Mouse (Mus musculus) telencephalon, adult 2 months (tissue): ENCODE measurements at regions not wholly inside any gene's neighbourhood (a gene's known extent, or its start where the extent isn't known, plus 50 kb on each side); places are given as distances from the start of the nearest gene placed in this dataset.
A peak's percentile ranks its signal among the peaks of the same experiment; 100 is the strongest.

ENCODE experiments used
- DNase-seq: peaks from one replicate; pipeline ENCODE4 v3.0.0-alpha.2; 2011; ENCODE audit warnings: low read depth, low spot score

DNA sequence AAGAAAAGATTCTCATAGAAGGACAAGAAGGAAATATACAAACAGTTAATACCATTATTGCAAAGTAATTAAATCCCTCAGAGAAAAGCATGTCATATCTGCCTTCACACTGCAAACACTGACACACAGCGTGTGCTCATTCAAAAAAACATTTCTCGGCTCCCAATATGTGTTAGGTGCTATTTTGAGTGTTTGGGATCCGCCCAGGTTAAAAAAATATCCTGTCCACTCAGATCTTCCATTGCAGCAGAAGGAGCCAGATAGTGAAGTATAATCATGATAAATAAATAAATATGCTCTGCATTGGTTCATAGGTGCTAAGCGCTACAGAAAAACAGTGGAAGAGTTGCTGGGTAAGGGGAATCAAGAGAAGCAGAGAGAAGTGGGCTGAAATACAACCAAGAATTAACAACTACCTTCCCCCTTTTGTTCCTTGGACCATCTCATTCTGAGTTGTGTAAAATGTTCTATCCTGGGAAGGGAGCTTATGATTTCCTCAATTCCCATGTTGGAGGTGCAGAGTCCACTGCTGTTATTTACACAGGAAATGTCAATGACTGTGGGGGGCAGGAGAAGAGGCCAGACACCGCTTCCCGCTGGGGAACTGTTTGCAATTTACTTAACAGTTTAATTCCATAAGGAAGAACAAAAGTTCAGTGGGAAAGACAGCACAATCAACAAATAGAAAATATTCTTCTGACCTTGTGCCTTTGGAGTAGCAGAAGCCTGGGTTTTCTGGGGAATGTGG, 139.9 kb downstream of the Tle1 start:
- DNase-seq = no peak

DNA sequence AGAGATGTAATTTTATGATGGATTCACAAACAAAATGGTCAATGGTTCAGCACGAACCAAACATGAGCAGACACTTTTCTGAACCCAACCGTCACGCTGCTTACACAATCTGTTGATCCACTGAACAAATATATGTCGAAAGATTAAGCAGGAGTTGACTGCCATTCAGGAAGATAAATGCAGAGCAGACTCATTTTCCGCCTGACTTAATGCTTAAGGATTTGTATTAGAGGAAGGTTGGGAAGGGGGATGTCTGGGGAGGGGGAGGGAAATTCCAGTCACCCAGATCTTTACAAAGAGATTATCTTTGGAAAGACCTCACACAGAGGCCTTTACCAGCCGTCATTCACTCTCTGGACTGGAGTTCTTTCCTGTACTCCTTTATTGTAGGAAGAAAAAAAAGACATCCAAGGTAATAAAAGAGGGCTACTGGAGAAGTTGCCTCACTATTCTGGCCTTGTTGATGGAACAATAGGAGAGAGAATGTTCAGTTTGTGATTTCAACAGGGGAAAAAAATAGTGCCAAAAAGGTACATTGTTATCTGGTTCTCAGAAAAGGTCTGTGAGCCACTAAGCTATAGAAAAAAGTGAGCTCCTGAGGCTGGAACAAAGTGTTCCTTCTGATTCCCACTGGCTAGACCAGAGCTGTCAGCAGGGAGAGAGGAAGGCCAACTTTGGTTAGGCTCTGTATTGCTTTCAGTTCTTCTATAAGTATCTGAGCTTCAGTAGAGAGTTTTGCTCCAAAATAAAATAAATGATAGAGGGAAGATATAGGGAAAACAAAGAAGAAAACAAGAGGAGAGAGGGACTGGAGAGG, 150.9 kb downstream of the Tle1 start:
- no peak for DNase-seq

DNA sequence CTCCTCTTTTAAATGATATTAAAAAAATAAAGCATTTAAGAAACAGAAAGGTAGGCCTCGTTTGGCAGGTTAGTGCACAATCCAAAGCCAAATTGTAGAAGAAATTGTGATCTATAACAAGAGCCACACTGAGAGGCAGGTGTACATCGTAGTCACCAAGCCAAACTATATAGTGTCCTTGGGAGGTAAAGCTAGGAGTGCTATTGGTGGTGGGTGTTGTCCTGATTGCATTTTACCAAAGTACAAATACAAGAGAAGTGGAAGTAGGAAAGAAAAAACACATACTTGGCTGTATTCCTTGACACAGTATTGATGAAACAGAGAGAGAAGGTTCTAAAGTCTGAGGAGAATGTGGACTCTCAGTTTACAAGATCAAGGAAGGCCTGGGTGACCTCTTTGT, 178.6 kb downstream of the Tle1 start:
- no peak for DNase-seq

DNA sequence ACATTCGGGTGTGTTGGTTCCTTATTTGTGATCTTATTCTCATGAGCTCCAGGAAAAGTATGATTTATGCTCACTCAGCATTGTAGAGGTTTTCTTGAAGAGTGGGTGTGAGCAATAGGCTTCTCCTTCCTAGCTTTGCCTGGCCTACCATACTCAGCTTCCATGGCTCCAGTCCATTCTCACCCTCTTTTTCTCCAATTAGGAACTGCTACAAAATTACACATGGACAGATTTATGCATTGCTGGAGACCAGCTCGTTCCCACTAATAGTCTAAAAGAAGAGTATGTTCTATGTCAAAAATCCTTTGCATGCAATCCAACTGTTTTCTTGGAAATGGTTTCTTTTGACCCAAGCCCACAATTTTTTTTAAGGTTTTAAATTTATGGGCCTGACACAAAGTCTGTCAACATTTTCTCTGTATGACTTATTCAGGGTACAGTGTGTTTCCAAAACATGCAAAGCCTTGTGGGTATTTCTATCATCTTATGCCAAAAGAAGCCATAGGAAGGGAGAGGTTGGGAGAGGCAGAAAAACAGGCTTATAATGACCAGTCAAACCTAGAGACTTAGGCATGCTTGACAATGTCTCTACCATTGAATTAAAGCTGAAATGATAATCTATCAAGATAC, 186.4 kb downstream of the Tle1 start:
- no peak for DNase-seq

DNA sequence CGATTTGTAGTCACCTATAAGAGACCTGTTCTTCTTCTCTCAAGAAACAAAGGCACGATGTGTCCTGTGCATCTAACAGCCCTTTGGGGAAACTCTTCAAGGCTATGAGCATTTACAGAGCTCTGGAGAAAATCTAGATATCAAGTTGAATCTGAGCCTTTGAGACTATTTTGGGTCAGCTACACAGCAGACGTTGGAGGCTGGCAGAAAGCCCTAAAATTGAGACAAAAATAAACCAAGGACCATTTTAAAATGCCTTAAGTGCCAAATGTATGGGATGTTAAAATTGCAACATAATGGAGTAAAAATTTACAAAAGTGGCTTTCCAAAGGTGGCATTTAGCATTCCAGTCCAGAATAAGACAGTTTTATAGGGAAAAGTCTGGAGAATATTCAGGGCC, 187.1 kb downstream of the Tle1 start:
- peak; percentile 50 for DNase-seq

DNA sequence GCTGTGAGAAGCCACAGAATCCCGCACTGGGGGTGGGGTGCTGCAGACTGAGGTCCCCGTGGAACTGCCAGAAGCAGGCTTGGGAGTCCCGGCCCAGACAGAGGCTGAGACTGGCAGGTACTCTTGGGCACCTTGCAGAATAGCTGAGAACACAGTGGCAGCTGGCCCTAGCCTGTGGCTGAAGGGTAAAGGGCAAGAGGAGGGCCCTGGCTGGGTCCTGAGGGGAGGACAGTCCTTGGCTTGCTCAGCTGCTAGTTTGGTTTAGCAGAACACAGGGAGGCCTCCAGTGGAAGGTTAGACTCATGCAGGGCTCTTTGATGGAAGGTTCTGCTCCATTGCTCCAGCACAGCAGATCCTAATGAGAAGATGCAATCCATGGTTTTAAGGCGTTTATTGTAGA, 190.4 kb downstream of the Tle1 start:
- DNase-seq = no peak

DNA sequence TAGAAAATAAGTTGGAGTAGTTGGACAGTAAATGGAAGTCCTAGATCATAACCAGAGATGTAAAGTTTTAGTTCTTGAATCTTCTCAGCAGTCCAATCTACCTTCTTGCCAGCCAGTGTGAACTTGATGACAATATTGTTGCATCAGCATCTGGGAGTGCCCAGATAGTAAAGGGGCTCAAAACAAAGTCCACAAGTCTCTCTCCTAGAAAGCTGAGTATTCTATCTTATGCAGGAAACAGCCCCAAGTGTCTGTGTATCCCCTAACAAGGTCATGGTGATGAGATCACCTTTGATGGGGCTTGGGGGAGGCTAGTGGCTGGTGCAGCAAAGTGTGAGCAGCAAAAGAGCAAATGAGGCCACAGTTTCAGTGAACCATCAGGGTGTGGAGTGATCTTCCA, 194.8 kb downstream of the Tle1 start:
- DNase-seq = no peak

DNA sequence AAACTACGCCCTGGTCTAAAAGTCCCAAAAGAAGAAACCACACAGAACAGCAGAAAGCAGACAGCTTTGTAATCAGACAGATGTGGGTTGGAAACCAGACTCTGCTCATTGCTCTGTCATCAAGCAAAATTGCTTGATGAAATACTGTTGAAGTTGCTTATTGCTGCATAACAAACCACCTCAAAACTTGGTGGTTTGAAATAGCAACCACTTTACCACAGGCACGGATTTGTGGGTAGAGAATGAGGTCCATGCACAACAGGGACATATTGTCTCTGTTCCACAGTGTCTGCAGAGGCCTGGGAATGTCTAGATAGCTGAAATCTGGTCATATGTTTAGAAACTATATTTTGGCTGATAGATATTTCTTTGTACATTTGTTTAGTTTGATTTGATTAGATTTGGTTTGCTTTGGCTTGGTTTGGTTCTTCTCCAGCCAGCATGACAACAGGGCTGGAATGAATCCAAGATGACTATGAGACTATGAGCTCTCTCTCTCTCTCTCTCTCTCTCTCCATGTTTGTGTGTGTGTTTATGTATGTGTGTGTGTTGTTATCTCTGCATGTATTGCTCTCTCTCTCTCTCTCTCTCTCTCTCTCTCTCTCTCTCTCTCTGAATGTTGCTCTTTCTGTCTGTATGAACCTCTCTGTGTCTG, 199.4 kb downstream of the Tle1 start:
- DNase-seq = no peak

DNA sequence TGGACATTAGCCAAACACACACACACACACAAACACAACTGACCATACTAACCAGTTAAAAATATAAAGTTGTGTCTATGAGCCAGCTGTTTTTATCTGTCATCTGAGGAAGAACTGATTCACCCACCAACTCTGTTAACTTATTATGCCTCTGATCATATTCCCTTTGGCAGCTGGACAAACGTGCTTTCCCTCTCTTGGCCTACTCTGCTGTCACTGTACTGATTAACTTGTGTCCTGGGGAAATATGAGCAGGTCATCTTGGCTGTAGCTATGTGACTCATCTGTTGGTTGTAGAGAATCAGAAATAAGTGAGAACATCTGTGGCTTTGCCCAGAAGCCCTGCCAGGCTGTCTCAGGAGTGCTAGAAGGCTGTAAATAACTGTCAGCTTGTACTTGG, 210.9 kb upstream of the Gm11232 start:
- DNase-seq = no peak

DNA sequence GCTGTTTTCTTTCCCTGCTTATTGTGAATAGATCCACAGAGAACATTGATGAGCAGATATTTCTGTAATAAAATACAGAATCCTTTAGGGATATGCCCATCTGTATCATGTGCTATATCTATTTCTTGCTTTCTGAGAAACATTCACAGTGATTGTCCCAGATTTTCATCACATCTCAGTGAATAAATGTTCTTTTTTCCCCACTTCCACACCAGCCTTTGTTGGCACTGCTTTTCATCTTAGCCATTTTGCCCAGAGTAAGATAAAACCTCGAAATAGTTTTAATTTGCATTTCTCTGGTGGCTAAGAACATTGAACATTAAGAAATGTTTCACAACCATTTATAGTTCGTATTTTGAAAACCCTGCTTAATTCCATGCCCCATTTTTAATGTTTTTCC, 195.7 kb upstream of the Gm11232 start:
- DNase-seq = peak; percentile 60

DNA sequence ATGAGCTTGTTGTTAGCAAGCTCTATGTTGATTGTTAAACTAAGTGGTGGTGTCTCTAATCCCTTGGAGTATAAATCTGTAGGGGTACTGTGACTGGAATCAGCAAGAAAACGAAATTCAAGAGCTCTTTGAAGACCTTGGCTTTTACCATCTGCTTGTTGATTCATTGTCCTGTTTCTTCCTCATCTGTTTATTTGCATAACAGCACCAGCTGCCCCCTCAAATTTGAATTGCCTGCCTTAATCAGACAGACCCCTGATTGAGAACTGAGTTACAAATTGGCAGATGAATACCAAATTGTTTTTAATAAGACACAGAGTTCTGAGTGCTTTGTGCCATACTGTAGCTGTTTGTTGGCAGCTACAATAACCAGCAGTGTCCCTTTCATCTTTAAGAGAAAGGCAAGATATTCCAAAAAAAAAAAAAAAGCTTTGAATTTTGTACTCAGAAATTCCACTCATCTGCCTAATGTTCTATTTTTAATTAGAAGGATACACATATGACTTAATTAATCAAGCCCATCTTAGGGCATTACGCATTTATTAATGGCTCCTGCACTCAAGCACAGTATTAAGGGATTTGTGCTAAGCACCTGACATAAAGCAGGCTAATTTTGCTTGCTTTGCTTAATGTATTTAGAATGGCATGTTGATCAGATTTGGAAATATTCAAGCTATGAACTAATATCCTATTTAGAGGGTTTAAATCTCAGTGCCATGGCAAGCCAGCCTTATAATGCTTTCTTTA, 175.6 kb upstream of the Gm11232 start:
- DNase-seq = no peak

DNA sequence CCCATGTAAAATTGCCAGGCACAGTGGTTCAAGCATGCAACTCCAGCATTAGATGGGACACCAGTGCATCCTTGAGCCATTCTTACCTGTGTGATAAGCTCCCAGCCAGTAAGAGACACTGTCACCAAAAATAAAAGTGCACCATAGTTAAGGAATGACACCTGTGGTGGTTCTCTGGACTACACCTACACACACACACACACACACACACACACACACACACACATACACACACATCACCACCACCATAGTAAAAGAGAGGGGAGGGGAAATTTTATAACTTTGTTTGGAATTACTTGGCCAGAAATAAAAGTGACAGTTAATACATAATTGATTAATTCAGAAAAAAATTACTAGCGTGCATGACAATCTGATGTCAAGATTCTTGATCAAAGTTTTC, 175.1 kb upstream of the Gm11232 start:
- DNase-seq = no peak

DNA sequence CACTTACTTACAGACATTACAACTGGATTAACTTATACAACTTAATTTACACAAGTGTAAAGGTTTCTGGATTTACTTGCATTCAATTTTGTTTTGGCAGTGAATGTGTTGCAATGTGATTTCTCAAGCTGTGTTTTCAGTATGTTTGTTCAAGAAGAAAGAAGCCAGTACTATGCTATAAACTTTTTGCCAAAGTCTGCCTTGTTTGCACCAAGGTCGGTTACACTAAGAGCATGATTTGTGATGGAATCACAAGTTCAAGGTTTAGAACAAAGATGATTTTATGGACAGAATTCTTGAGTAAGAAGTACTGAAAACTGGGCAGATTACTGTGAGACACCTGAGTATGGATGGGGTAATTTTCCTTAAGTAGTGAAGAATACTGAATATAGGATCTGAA, 153.8 kb upstream of the Gm11232 start:
- no peak for DNase-seq

DNA sequence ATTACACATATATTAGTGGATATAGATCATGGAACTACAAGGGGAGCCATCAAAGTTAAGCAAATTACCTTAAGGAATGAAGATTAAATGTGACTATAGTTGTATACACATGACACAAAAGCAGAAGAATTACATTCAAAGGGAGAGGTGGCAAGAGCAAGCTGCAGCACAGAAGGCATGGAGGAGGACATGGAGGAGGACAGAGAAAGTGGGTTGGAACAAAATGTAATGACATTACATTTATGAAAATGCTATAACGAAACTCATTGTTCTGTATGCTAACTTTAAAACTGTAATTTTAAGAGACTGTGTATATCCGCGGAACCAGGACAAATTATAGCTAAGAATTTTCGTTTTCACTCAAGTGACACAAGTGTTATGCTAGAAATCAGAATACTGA, 117.9 kb upstream of the Gm11232 start:
- peak; percentile 68 for DNase-seq

DNA sequence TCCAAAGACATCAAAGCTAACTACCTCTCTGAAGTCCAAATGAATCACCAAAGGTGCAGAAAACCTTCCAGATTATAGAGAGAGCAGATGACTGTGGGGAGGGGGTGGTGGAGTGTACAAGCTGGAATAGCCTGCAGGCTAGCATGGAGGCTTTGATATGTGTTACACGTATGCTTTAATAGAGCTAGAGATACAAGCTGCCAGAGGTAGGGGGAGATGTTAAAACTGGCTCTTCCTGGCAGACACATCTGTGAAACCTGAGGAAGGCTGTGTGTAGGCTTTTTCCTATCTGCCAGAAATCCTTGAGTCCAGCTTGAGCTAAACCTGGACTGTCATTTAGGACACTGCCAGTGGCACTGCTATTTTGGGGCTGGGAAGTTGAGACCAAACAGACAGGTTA, 109.2 kb upstream of the Gm11232 start:
- no peak for DNase-seq

DNA sequence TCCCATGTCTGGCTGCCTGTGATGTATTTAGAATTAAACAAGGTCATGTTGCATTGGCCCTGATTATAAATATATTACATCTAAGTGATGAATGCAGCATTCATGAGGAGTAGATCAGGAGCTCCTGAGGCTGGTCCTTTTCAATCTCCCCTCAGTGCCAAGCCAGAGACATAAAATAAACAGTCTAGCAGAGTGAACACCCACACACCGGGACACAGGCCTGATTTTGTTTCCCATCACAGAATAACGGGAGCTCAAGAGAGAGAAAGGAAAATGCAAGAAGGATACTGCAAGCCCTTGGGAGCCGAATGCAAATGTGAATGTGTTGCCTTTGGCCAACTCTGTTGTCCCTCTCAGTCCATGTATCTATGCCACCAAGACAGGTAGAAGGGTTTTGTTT, 84.1 kb upstream of the Gm11232 start:
- no peak for DNase-seq

DNA sequence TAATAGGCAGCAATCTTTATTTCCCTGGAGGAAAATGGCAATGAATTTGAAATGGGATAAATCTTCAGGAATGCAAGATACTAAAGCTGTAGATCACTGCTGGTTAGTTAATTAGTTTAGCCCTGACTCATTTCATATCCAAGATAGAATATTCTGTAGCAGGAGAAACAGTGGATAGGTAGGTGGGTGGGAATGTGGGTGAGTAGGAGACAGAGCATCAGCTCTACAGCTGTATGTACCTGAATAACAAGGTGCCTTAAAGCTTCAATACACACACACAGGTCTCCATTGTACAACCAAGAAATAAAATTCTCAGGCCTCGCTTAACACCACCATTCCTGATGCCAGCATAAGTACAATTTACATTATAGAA, 83.0 kb upstream of the Gm11232 start:
- no peak for DNase-seq

DNA sequence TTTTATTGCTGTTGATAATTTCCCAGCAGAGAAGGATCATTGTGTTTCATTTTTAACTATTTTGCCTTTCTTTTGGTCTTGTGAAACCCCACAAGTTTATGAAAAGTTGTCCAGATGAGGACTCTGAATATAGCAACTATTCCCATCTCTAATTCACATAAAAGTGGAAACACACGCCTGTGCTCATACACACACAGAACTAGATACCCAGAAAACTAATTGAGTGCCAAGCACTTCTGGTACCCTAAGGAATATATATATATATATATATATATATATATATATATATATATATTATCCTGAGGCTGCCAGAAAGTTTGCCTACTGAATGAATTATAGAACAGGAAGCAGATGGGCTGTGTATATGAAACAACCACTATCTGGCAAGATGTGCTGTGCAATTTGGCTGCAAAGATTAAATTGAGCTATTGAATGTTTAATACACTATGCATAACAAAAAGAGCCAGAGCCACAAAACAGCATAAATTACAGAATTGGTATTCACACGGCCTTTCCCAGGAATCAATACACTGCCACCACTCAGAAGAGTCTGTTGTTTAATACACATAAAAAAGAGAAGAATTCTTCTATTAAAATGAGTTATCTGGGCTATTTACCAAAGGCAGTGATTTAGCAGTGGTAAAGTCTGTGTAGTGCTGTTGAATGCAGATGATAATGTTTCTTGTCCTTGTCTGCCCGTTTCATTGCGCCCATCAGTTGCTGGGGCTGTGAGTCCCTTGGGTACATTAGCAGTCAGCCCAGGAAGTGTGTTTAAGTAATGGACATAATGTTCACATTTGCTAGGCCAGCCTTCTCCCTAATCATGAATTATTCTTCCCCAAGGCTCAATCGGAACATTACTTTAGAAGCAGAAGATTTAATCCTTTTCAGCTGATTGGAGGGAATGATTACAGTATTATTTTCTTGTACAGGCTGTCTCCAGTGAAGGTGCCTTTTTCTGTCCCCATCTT, 82.3 kb upstream of the Gm11232 start:
- no peak for DNase-seq

DNA sequence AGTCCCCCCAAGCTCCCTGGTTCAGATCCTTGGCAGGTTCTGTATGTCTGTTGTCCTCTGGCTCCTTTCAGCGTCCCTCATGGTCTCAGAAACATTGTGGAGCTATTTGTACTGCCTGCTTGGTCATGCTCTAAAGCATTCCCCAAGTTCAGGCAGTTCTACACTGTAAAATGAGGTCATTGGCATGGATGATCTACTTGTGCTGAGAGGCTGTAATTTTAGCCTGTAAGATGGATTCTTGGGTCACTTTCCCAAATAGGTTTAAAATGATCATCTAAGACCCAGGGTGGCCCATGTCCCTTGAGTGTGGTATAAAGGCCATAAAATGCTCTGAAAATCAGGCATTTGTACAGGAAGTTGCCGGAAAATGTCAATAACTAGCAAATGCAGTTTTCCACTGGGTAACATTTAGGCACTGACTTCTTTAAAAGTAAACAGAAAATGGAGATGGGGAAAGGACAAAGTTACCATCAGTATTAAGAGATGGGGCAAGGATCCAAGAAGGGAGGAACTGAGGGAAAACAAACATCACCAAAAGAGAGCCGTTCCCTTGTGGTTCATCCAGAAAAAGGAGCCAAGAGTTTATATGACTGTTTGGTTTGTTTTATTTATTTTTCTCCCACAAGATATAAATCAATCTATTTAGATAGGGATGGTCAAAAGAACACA, 81.5 kb upstream of the Gm11232 start:
- no peak for DNase-seq

DNA sequence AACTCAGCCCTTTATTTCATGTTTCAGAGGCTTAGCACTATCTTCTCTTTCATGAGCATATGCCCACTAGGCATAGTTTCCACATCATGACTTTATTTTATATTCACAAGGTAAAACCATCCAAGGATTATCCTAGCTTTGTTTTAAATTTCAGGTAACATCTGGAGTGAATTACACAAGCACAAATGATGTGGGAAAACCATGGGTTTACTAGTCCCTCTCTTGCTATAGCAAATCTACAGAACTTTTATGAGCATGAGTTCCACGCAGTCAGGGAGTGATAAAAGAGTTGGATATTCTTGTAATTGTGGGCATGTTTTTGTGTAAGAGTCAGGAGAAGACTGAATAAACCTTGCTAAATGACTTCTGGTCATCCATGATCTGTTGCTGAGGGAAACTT, 78.0 kb upstream of the Gm11232 start:
- no peak for DNase-seq
